Mouse (Mus musculus) testis, postnatal 10 days (tissue): ENCODE data around the gene Olfr1057.
"Not testable (repeated sequence)": the region's sequence is repeated elsewhere in the genome, so short reads cannot be mapped to it uniquely, and the experiment has no call there.

Source experiments
- DNase-seq: peaks from one replicate; pipeline ENCODE4 v3.0.0; 2021; ENCODE audit warnings: low spot score

The Olfr1057 gene

DNA sequence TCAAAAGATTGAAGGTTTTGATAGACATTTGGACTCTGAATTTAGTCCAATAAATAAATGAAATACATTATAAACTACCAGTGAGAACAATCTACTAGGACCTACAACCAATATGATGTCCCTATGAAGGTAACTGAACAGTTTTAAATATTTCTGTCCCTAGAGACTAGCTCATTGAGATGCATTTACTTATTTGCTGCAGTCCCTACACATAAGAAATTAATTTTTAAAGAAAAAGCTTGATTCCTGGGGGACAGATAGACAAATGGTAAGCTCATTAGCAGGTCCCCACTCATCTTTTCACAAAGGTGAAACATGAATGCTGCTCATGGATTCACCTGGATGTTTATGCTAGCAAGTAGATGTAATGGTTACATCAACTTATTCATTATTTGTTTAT, at the start of gene Olfr1057:
Olfr1057 (minus strand) TSS at position 101 of the 400 bp plus-strand sequence.
- no peak for DNase-seq

DNA sequence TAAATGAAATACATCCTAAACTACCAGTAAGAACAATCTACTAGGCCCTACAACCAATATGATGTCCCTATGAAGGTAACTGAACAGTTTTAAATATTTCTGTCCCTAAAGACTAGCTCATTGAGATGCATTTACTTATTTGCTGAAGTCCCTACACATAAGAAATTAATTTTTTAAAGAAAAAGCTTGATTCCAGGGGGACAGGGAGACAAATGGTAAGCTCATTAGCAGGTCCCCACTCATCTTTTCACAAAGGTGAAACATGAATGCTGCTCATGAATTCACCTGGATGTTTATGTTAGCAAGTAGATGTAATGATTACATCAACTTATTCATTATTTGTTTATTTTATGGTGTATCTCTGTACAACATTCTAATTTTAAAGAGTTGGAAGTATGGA, 48.5 kb upstream of the Olfr1057 start, which contains the start of gene Olfr1062:
Olfr1062 (minus strand) TSS at position 101 of the 400 bp plus-strand sequence.
- DNase-seq = not testable (repeated sequence)

DNA sequence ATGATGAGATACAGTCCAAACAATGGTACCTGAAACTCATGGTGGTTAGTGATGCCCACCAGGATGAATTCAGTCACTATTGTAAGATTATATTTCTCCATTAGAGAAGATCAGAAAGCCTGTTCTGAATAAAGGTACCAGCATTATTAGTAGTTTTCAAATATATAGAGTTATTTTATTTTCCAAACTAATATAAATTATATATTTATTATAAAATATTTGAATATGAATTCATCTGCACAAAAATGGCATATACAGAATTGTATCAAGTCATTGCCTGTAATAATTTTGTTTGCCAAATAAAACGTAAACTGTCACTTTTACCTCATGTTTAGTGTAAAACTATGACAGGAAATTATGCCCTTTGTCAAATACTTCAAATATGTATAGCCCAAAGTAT, 35.8 kb upstream of the Olfr1057 start, which contains the start of gene Olfr1061:
Olfr1061 (minus strand) TSS at position 101 of the 400 bp plus-strand sequence.
- DNase-seq = no peak

DNA sequence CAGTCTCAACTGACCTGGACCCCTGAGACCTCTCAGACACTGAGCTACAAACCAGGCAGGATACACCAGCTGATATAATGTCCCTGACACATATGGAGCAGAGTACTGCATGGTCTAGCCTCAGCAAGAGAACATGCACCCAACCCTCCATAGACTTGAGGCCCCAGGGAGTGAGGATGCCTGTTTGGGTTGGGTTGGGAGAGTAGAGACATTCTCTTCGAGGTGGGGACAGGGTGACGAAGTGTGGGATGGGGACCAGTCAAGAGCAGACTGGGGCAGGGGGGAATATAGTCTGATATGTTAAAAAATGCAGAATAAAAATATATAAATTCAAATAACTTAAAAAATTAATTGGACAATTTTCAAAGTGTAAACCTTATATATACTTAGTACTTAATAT, 16.9 kb upstream of the Olfr1057 start:
- DNase-seq = no peak

DNA sequence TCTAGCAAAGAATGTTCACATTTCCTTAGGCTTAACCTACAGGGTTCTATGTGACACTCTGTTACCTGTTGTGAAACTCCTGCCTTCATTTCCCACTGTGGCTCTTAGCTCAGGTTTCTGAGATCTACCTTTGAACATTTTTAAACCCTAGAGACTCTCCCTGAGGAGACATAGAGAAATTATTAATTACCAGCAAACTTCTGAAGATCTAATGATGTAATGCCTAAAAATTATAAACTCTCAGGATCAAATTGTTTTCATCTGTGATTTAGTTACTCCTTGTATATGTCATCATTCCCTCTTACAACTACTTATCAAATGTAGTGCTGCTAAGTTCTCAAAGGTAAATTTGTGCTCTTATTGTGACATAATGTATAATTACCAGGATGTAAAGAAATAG, 10.3 kb upstream of the Olfr1057 start, which contains the start of gene Olfr1058:
Olfr1058 (minus strand) TSS at position 101 of the 400 bp plus-strand sequence.
- DNase-seq = not testable (repeated sequence)

DNA sequence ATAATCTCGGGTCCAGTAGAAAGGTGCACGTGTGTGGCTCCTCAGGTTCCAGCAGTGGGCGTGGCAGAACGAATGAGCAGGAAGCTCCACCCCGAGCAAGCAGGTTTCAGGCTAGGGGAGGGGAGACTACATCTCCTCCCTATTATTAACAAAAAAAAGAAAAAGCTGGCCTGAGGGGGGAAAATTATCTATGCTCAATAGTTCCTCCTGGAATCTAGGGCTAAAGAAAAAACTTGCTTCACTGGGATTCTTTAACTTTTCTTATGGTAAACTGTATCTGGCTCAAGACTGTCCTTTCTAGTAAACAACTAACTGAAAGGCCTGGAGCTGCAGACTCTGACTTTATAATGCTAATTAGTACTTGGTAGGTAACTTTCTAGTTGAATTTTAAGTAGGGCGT, 11.9 kb downstream of the Olfr1057 start:
- not testable (repeated sequence) for DNase-seq

DNA sequence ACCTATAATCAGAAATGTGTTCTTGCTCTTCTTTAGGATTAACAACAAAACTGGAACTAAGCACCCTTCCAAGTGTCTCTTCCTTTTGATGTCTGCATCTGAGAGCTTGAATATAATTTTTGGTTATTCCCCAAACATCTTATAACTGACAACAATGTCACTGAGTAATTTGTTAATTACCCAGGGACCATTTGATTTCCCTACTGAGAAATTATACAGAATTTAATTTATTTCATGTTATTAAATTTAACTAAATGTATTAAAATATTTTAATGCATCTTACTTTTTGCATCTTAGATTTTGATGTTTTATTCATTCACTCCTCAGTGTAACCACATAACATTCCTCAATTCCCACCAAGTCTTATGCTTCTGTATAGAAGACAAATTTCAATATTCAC, 15.8 kb downstream of the Olfr1057 start, which contains the start of gene Olfr1056:
Olfr1056 (minus strand) TSS at position 101 of the 400 bp plus-strand sequence.
- DNase-seq = no peak

DNA sequence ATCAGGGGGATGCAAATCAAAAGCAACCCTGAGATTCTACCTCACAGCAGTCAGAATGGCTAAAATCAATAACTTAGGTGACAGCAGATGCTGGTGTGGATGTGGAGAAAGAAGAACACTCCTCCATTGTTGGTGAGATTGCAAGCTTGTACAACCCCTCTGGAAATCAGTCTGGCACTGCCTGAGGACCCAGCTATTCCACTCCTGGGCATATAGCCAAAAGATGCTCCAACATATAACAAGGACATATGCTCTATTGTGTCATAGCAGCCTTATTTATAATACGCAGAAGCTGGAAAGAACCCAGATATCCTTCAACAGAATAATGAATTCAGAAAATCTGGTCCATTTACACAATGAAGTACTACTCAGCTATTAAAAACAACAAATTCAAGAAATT, 26.4 kb downstream of the Olfr1057 start:
- not testable (repeated sequence) for DNase-seq

DNA sequence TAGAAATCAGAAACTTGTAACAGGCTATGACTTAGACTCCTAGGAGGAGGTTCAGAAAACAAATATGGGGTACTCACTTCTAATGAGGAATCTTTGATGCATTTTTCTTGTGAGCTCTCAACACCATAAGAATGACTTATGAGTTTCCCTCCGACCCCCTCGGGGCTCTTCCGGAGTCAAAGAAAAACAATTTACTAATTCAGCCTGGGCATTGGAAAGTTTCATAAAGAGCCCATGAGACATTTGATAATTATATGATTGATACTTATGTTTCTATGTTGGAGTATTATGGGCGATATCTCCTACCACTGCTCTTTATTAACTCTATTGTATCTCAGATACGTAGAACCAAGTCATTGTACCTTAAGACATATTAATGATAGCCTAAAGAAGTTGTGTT, 28.0 kb downstream of the Olfr1057 start, which contains the start of gene Olfr1055:
Olfr1055 (minus strand) TSS at position 101 of the 400 bp plus-strand sequence.
- DNase-seq = no peak

DNA sequence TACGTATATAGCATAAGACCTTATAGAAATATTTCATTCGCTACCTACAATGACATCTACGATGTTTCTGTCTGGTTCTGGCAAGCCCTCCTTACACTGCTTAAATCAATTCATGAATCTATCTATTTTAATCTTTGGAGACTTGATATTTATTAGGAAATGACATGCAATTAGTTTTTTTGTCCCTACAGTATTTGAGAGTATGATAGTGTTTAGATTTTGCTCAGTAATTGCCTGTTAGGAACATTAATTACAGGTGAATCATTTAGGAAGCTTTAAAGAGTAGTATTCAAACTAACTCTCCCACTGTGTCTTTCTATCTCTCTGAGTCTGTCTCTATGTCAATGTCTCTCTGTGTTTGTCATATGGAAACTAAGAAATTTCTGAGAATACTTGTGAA, 42.9 kb downstream of the Olfr1057 start, which contains the start of gene Olfr1054:
Olfr1054 (minus strand) TSS at position 101 of the 400 bp plus-strand sequence.
- no peak for DNase-seq
